Mouse (Mus musculus): Measurements from ENCODE around the gene Cadps. TPM values are rescaled to one million over a fixed set of nuclear protein-coding genes. Genes with fewer than 3 reads are reported as not detected.
A peak's percentile ranks its signal among the peaks of the same experiment; 100 is the strongest.

The Cadps gene
- total RNA-seq, 2 experiments from 2014 or later, result 232 to 234 TPM

- no peak overlapping the region for H3K27ac ChIP-seq
- H3K4me3 ChIP-seq, result no peak overlapping the region
- no peak for DNase-seq (ENCODE audit: low spot score in 2 of 2)
- no peak for TF ChIP-seq CTCF (conservative IDR thresholded peaks at IDR 0.05)
These were observed 263.2 kb downstream of the Cadps start for GRCm38 (mm10) chr14:12559574-12560232.

GRCm38 (mm10) chr14:12558920-12559573 lies 263.8 kb downstream of the Cadps start:
- TF ChIP-seq CTCF (conservative IDR thresholded peaks at IDR 0.05), result no peak
- H3K4me3 ChIP-seq, result no peak overlapping the region
- no peak overlapping the region for H3K27ac ChIP-seq
- DNase-seq (ENCODE audit: low spot score in 2 of 2), result no peak

GRCm38 (mm10) chr14:12554486-12554885 lies 268.4 kb downstream of the Cadps start:
- no peak for DNase-seq (ENCODE audit: low spot score in 2 of 2)
- Histone ChIP-seq H3K4me3 (no peak overlapping the region), H3K27ac (no peak overlapping the region)
- TF ChIP-seq CTCF (conservative IDR thresholded peaks at IDR 0.05), result no peak

- no peak for TF ChIP-seq CTCF (conservative IDR thresholded peaks at IDR 0.05)
- no peak overlapping the region for H3K27ac ChIP-seq
- no peak overlapping the region for H3K4me3 ChIP-seq
- no peak for DNase-seq (ENCODE audit: low spot score in 2 of 2)
These were observed 271.5 kb downstream of the Cadps start for GRCm38 (mm10) chr14:12551353-12551752.

GRCm38 (mm10) chr14:12550931-12551330 lies 271.9 kb downstream of the Cadps start:
- TF ChIP-seq CTCF (conservative IDR thresholded peaks at IDR 0.05), result no peak
- no peak for DNase-seq (ENCODE audit: low spot score in 2 of 2)
- Histone ChIP-seq H3K4me3 (no peak overlapping the region), H3K27ac (no peak overlapping the region)

- H3K4me3 ChIP-seq, result no peak overlapping the region
- H3K27ac ChIP-seq, result no peak overlapping the region
- DNase-seq (ENCODE audit: low spot score in 2 of 2), result no peak
- peak; percentile 15 for TF ChIP-seq CTCF (conservative IDR thresholded peaks at IDR 0.05)
These were observed 273.6 kb downstream of the Cadps start for GRCm38 (mm10) chr14:12549290-12549689.

- no peak overlapping the region for H3K27ac ChIP-seq
- no peak for DNase-seq (ENCODE audit: low spot score in 2 of 2)
- TF ChIP-seq CTCF (conservative IDR thresholded peaks at IDR 0.05), result no peak
- H3K4me3 ChIP-seq, result no peak overlapping the region
These were observed 275.4 kb downstream of the Cadps start for GRCm38 (mm10) chr14:12547496-12547895.

GRCm38 (mm10) chr14:12541733-12542132 lies 281.1 kb downstream of the Cadps start:
- TF ChIP-seq CTCF (conservative IDR thresholded peaks at IDR 0.05), result no peak
- no peak overlapping the region for H3K27ac ChIP-seq
- DNase-seq (ENCODE audit: low spot score in 2 of 2), result no peak
- no peak overlapping the region for H3K4me3 ChIP-seq

- H3K27ac ChIP-seq, result no peak overlapping the region
- no peak for DNase-seq (ENCODE audit: low spot score in 2 of 2)
- no peak for TF ChIP-seq CTCF (conservative IDR thresholded peaks at IDR 0.05)
- H3K4me3 ChIP-seq, result no peak overlapping the region
These were observed 283.8 kb downstream of the Cadps start for GRCm38 (mm10) chr14:12539071-12539470.

- peak; percentile 80 for TF ChIP-seq CTCF (conservative IDR thresholded peaks at IDR 0.05)
- peak; percentile 38 to 48 for DNase-seq (ENCODE audit: low spot score in 2 of 2)
- H3K4me3 ChIP-seq, result no peak overlapping the region
- H3K27ac ChIP-seq, result no peak overlapping the region
These were observed 291.8 kb downstream of the Cadps start for GRCm38 (mm10) chr14:12531101-12531500.

- TF ChIP-seq CTCF (conservative IDR thresholded peaks at IDR 0.05), result no peak
- H3K4me3 ChIP-seq, result no peak overlapping the region
- H3K27ac ChIP-seq, result no peak overlapping the region
- DNase-seq (ENCODE audit: low spot score in 2 of 2), result no peak
These were observed 292.3 kb downstream of the Cadps start for GRCm38 (mm10) chr14:12530554-12530953.

GRCm38 (mm10) chr14:12529961-12530542 lies 292.8 kb downstream of the Cadps start:
- TF ChIP-seq CTCF (conservative IDR thresholded peaks at IDR 0.05), result peak; percentile 86
- DNase-seq (ENCODE audit: low spot score in 2 of 2), result peak; percentile 38 to 58
- peak overlapping the region; percentile 25; the same call in 1 of the 2 replicates for H3K4me3 ChIP-seq
- no peak overlapping the region; the same call in 1 of the 2 replicates for H3K27ac ChIP-seq

- TF ChIP-seq CTCF (conservative IDR thresholded peaks at IDR 0.05), result no peak
- no peak overlapping the region for H3K27ac ChIP-seq
- no peak for DNase-seq (ENCODE audit: low spot score in 2 of 2)
- H3K4me3 ChIP-seq, result no peak overlapping the region
These were observed 295.6 kb downstream of the Cadps start for GRCm38 (mm10) chr14:12527296-12527695.
